Mouse (Mus musculus) heart, adult 9 months (tissue): ENCODE measurements around the gene Scgb1a1.
"Not testable (repeated sequence)": the region's sequence is repeated elsewhere in the genome, so short reads cannot be mapped to it uniquely, and the experiment has no call there.

ENCODE experiments used
- DNase-seq, 2 experiments: peaks; one replicate each; pipeline ENCODE4 v3.0.0; 2022; ENCODE audit warnings: low spot score in 2 of 2

Scgb1a1 gene

DNA sequence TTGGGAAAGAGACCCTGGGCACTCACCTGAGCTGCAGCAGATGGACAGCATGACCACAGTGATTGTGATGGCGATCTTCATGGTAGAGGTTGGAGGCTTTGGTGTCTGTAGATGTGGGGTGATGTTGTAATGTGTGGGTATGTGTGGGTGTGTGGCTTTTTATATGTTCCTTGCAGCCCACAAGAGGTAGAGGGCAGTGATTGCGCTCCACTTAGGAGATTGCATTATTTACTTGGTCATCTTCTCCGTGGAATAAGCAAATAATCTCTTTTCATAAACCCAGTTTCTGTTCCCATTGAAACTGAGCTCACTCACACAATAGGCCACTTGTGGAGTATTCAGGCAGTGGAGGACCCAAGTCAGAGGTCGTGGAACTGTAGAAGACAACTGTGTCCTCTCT lies at the start of gene Scgb1a1:
Gene Scgb1a1 (minus strand): TSS at position 138 of the 400 bp plus-strand sequence.
- no peak for DNase-seq

- DNase-seq, result no peak
Observed at GRCm38 (mm10) chr19:9137159-9137558, 49.4 kb upstream of the Scgb1a1 start.

GRCm38 (mm10) chr19:9135512-9136331 lies 48.0 kb upstream of the Scgb1a1 start, which contains the start of gene Asrgl1:
Gene Asrgl1 (minus strand): TSS chr19:9135636.
- DNase-seq, result peak; percentile 85 to 87

DNA sequence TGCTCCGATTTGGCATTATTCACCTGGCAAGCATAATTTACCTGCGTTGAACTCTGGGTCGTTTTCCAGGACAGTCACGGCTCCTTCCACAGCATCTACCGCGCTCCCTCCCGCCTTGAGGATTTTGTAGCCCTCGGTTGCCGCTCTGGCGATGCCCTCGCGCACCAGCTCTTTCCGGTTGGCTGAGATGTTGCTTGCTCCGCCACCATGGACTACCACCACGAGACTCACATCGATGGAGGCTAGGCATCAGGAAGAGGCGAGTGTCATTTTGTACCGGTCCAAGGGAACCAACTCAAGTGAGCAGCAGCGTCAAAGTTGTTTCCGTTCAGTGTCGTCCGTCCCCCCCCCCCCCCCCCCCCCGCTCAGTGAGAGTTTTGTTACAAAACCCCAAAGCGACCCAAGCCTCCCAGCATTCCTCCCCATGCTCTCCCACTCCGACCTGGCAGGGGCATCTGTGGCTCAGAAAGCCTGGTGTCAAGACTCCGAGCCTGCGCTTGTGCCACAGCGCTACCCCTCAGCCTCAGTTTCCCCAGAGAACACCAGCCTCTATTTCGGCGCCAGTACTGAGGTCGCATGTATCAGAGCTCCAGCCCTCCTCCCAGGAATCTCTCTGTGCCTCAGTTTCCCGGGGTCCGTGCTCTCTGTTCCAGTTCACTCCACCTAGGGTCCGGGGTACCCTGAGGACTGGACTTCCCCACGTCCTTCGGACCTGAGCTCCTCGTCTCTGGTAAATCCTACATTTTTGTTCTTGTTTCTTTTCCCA lies 47.2 kb upstream of the Scgb1a1 start:
- no peak for DNase-seq

- no peak for DNase-seq
Observed at GRCm38 (mm10) chr19:9129996-9130395, 42.2 kb upstream of the Scgb1a1 start.

- DNase-seq, result no peak
Observed at GRCm38 (mm10) chr19:9128499-9129194, 40.9 kb upstream of the Scgb1a1 start.

DNA sequence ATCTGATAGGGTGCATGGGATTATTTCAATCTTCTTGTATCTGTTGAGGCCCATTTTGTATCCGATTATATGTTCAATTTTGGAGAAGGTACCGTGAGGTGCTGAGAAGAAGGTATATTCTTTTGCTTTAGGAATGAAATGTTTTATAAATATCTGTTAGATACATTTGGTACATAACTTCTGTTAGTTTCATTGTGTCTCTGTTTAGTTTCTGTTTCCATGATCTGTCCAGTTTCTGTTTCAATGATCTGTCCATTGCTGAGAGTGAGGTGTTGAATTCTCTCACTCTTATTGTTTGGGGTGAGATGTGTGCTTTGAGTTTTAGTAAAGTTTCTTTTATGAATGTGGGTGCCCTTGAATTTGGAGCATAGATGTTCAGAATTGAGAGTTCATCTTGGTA lies 36.2 kb upstream of the Scgb1a1 start:
- not testable (repeated sequence) for DNase-seq

- DNase-seq, result no peak
Observed at GRCm38 (mm10) chr19:9122390-9122789, 34.6 kb upstream of the Scgb1a1 start.

DNA sequence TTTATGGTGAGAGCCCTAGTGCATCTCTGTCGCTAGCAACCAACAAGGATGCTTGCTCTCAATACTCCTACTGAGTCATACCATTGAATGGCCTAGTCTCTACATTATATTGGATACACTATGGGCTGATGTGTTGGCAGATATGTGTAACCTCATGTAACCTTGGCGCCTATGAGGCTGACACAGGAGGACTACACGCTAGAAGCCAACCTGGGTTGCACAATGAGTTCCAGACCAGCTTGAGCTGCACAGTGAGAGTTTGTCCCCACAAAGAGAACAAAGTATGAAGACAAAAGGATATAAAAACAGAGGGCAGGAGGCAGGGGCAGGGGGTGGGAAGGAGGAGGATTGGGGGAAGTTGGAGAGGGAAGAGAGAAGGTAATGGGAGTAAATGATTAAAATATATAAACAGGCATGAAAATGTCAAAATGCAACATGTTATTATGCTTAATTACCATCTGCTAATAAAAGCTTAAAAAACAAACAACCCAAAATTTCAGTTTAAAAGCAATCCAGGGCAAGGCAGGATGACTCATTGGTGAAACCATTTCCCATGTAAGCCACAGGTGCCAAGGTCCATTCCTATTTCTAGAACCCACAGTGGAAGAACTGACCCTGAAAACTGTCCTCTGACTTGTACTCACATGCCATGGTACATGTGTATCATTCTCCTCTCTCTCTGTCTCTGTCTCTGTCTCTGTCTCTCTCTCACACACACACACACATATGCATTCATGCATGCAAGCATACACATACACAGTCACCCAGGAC lies 32.1 kb upstream of the Scgb1a1 start:
- no peak for DNase-seq

- no peak for DNase-seq
Observed at GRCm38 (mm10) chr19:9117275-9117674, 29.5 kb upstream of the Scgb1a1 start.

GRCm38 (mm10) chr19:9116268-9116667 lies 28.5 kb upstream of the Scgb1a1 start:
- DNase-seq, result no peak

DNA sequence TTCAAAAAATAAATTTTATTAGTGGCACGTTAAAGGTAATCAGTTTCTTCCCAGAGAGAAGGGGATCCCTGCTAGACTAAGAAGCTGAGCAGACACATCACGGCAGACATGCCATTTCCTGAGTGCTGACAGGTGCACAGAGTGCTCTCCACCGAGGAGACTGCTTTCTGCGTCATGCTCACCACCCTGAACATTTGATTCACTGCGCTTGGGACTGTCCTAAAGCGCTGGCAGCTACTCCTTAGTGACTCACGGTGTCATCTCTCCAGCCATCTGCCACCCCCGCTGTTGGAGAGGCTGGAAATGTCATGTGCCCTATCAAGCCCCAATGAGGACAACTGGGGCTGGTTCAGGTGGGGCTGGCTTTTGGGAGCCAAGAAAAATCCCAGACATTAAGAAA lies 24.3 kb upstream of the Scgb1a1 start:
- DNase-seq, result no peak

DNA sequence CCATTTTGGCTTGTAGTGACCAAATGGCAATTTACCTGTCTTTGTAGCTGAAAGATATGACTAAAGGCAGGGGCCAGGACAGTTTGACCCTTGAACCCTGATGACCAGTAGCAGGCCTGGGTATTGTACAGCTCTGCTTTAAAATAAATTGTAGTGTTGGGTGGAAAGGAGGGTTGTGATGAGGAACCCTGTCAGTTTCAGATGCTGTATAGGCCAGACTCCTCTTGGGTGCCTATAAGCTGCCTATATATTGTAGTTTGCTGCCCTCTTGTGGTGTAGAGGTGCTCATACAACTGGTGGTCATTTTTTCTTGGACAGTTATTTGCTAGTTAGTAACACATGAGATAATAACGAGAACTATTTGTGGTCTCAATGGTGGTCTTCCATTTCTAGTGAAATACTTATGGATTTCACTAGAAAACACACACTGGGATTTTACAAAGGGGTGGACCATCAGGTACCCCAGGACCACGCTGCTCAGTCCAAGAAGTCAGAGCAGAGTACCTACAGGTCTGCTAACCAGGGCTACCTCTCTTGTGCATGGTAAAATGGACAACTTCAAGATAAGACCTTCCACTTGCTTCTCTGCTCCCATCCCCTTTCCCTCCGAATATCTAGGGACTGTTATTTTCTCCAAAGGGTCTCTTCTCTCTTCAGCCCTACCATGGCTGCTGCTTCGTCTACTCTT lies 22.6 kb upstream of the Scgb1a1 start:
- DNase-seq, result peak; percentile 56 to 75

GRCm38 (mm10) chr19:9108536-9108935 lies 20.8 kb upstream of the Scgb1a1 start:
- DNase-seq, result no peak

DNA sequence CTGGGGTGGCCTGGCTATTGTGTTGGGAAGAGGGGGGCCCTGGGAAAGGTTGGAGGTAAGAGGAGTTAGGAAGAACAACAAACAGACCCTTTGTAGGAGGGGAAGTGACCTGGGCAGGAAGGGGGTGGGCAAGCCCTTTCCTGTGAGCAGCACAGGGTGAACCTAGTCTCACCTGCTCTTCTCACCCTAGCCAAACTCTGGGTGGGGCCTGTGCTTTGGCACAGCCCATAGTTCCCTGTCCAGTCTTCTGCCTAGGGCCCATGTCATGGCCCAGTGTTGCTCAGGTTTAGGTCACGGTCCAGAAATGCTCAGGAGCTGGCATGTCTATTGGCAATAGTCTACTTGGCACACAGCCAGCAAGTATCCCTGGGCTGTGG lies 19.6 kb upstream of the Scgb1a1 start:
- peak; percentile 23 for DNase-seq

DNA sequence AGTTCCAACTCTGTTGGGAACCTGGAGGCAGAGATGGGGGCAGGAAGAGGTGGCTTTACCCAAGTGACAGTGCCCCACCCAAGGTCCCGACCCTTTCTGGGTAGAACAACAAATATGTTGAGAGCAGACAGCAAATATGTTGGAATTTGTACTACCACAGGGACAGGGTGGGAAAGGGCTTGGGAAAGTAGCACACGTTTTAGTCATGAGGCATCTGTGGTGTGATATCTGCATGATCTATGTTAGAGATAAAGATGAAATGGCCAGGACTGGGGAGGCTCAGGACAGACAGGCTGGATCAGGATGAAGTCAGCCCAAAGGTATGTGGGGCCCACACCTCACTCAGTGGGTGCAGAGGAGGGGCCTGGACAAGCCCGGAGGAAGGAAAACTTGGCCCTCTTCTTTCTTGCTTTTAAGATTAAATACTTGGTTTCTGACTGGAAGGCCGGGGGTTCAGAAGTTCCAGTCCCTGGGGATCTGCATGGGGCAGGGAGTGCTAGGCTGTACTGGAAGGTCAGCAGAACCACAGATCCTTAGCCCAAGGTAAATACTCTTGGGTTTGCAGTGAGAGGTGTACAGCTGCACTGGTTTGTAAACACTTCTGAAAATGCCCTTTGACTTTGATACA lies 19.1 kb upstream of the Scgb1a1 start:
- DNase-seq, result peak; percentile 35 to 42

- DNase-seq, result peak; percentile 63 to 69
Observed at GRCm38 (mm10) chr19:9106096-9106495, 18.3 kb upstream of the Scgb1a1 start.

GRCm38 (mm10) chr19:9105101-9105685 lies 17.4 kb upstream of the Scgb1a1 start:
- DNase-seq, result peak; percentile 62 to 63

GRCm38 (mm10) chr19:9103986-9104385 lies 16.2 kb upstream of the Scgb1a1 start:
- no peak for DNase-seq

DNA sequence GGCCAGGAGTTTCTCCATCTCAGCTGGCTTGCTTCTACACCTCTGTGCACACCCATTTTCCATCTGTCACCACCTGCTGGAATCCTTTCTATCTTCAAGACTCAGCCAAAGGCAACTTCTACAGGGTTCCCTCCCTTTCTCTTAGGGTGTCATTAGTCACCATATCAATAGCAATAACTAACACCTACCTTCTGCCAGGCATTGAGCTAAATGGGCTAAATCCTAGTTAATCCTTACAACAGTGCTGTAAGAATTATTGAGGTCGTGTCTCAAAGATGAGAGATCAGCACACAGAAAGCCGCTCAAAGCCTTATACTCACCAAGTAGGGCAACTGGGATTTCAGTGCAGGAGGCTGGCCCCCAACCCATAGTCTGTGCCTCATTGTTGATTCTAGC lies 13.3 kb upstream of the Scgb1a1 start:
- DNase-seq, result no peak
